Mouse (Mus musculus) spleen, postnatal 10 days (tissue): Measurements from ENCODE around the gene Hps3.
"Not testable (repeated sequence)": the region's sequence is repeated elsewhere in the genome, so short reads cannot be mapped to it uniquely, and the experiment has no call there.

ENCODE experiments used
- DNase-seq, 2 experiments: peaks; one replicate each; pipeline ENCODE4 v3.0.0; 2021 to 2022; ENCODE audit warnings: low spot score in 2 of 2

Gene Hps3

GRCm38 (mm10) chr3:20034719-20035404 is at the start of gene Hps3:
Gene Hps3, minus strand, starts transcription at chr3:20035315.
- peak; percentile 73 to 90 for DNase-seq

GRCm38 (mm10) chr3:20082161-20082560 is 47.0 kb upstream of the Hps3 start:
- no peak for DNase-seq

GRCm38 (mm10) chr3:20076145-20077053 is 41.3 kb upstream of the Hps3 start:
- DNase-seq: no peak

- DNase-seq: no peak
Measured at GRCm38 (mm10) chr3:20058197-20058541, 23.1 kb upstream of the Hps3 start.

GRCm38 (mm10) chr3:20057306-20058196 is 22.4 kb upstream of the Hps3 start, which contains the start of gene Hltf:
Gene Hltf, plus strand, starts transcription at chr3:20057811.
- DNase-seq: peak; percentile 89 to 92

- not testable (repeated sequence) for DNase-seq
Measured at GRCm38 (mm10) chr3:20044736-20045135, 9.6 kb upstream of the Hps3 start.

- DNase-seq: not testable (repeated sequence)
Measured at GRCm38 (mm10) chr3:20041461-20041860, 6.3 kb upstream of the Hps3 start.

- DNase-seq: no peak
Measured at GRCm38 (mm10) chr3:20036069-20036468, 954 bp upstream of the Hps3 start.

- no peak for DNase-seq
Measured at GRCm38 (mm10) chr3:20033761-20034718, 1.1 kb downstream of the Hps3 start.

- DNase-seq: no peak
Measured at GRCm38 (mm10) chr3:20030807-20031206, 4.3 kb downstream of the Hps3 start.

- DNase-seq: no peak
Measured at GRCm38 (mm10) chr3:20028640-20029039, 6.5 kb downstream of the Hps3 start.

- DNase-seq: no peak
Measured at GRCm38 (mm10) chr3:20027788-20028187, 7.3 kb downstream of the Hps3 start.

GRCm38 (mm10) chr3:20026996-20027689 is 8.0 kb downstream of the Hps3 start:
- no peak for DNase-seq

- DNase-seq: no peak
Measured at GRCm38 (mm10) chr3:20026481-20026880, 8.6 kb downstream of the Hps3 start.

GRCm38 (mm10) chr3:20023832-20024231 is 11.3 kb downstream of the Hps3 start:
- DNase-seq: no peak

GRCm38 (mm10) chr3:20018076-20018475 is 17.0 kb downstream of the Hps3 start:
- no peak for DNase-seq

- no peak for DNase-seq
Measured at GRCm38 (mm10) chr3:20014454-20014853, 20.7 kb downstream of the Hps3 start.

GRCm38 (mm10) chr3:20010905-20011304 is 24.2 kb downstream of the Hps3 start:
- not testable (repeated sequence) for DNase-seq

GRCm38 (mm10) chr3:20010464-20010863 is 24.7 kb downstream of the Hps3 start:
- DNase-seq: no peak

GRCm38 (mm10) chr3:20007759-20008158 is 27.4 kb downstream of the Hps3 start:
- no peak for DNase-seq
